Mouse (Mus musculus) lung, postnatal 0 days (tissue): ENCODE measurements around the gene Iqcn. TPM values are rescaled to one million over a fixed set of nuclear protein-coding genes. Genes with fewer than 3 reads are reported as not detected.

ENCODE experiments used
- ATAC-seq: fragments of 200-750 bp; cut with Nextera tagmentation; 2 replicates; pipeline ENCODE4 v1.8.0; 2017; ENCODE audit warnings: moderate library complexity
- DNase-seq: peaks from one replicate; pipeline ENCODE4 v3.0.0-alpha.2; 2016; ENCODE audit warnings: low spot score
- H3K27ac ChIP-seq: fragments of 300-500 bp; sonication (generic); 2 replicates; pipeline ENCODE4 v1.5.1; 2014; ENCODE audit warnings: antibody characterized with exemption, mild to moderate bottlenecking, low read length, mixed read lengths
- H3K27me3 ChIP-seq: fragments of 300-500 bp; sonication (generic); replicated peaks from 2 replicates; pipeline ENCODE4 v1.6.1; 2014; ENCODE audit warnings: low read length, mixed read lengths; ENCODE audit not compliant: insufficient read depth
- H3K36me3 ChIP-seq: fragments of 300-500 bp; sonication (generic); 2 replicates; pipeline ENCODE4 v1.6.1; 2014; ENCODE audit warnings: low read length, mixed read lengths; ENCODE audit not compliant: insufficient read depth
- H3K4me1 ChIP-seq: fragments of 300-500 bp; sonication (generic); 2 replicates; pipeline ENCODE4 v1.6.1; 2014; ENCODE audit warnings: antibody characterized with exemption, low read depth, low read length, mixed read lengths; ENCODE audit not compliant: insufficient read depth
- H3K4me2 ChIP-seq: fragments of 300-500 bp; sonication (generic); replicated peaks from 2 replicates; pipeline ENCODE4 v1.6.1; 2014; ENCODE audit warnings: low read depth, mild to moderate bottlenecking, low read length, moderate library complexity, mixed read lengths
- H3K4me3 ChIP-seq: fragments of 300-500 bp; sonication (generic); 2 replicates; pipeline ENCODE4 v1.5.1; 2014; ENCODE audit warnings: low read depth, low read length
- H3K9ac ChIP-seq: fragments of 300-500 bp; sonication (generic); replicated peaks from 2 replicates; pipeline ENCODE4 v1.6.1; 2014; ENCODE audit warnings: low read depth, mild to moderate bottlenecking
- H3K9me3 ChIP-seq: fragments of 300-500 bp; sonication (generic); 2 replicates; pipeline ENCODE4 v1.6.1; 2016; ENCODE audit warnings: low read length, mixed read lengths
- CTCF ChIP-seq: IDR thresholded peaks from 2 replicates; pipeline ENCODE4 v1.5.1; 2016; ENCODE audit warnings: antibody characterized with exemption, mild to moderate bottlenecking
- EP300 ChIP-seq: IDR thresholded peaks from 2 replicates; pipeline ENCODE4 v1.6.1; 2016; ENCODE audit warnings: antibody characterized with exemption, mild to moderate bottlenecking, control low read depth
- WGBS: fragments of 180-500 bp; shearing (Covaris S2); extraction: QIAGEN DNeasy Blood & Tissue Kit; methylation state at CpG from one replicate; pipeline ENCODE4 v1.1.7; 2014; 5-methylcytosine and 5-hydroxymethylcytosine counted together
- polyA plus RNA-seq: library from polyadenylated mRNA; unstranded; fragments of >200 nt; fragmentation: Nextera tagmentation; extraction: Ambion mirVana; gene quantifications from 2 replicates; pipeline ENCODE4 v1.2.1, GENCODE M21; 2015

Gene Iqcn
- polyA plus RNA-seq, 1 experiment from 2014 or later = 0.07 TPM

DNA sequence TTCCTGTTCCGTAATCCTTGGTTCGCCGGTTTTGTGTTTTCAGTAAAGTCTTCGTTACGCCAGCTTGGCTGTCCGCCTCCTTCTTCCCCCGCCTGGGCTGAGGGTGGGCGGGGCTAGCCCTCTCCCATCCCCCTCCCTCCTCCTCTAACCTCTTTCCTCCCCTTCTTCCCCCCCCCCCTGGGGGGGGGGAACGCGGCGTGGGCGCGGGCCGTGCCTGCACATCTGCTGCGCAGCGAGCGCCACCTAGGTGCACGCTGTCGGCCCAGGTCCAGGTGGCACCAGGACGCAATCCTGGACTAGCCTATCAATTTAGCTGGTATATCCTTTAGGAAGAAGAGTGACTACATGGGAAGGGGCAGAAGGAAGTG, 2.7 kb upstream of the Iqcn start:
- DNase-seq = peak; percentile 96
- Histone ChIP-seq H3K4me1 (peaks cover 28% of the 10 kb centered on the region), H3K36me3 (0 out of 2 replicates have a peak, but pooled peaks cover 7% of the 10 kb centered on the region), H3K4me2 (peak overlapping the region; percentile 64), H3K9ac (peak overlapping the region; percentile 99; the same call in 1 of the 2 replicates), H3K27ac (peak overlapping the region; percentile 99), H3K9me3 (no peaks in the 10 kb centered on the region), H3K27me3 (no peaks in the 10 kb centered on the region), H3K4me3 (peak overlapping the region; percentile 98)
- TF ChIP-seq EP300 (peak; percentile 42; the same call in 1 of the 2 replicates), CTCF (peak; percentile 88)
- 0% methylated on average over 20 of the region's 20 CpGs for WGBS
- peak; percentile 7 for ATAC-seq

DNA sequence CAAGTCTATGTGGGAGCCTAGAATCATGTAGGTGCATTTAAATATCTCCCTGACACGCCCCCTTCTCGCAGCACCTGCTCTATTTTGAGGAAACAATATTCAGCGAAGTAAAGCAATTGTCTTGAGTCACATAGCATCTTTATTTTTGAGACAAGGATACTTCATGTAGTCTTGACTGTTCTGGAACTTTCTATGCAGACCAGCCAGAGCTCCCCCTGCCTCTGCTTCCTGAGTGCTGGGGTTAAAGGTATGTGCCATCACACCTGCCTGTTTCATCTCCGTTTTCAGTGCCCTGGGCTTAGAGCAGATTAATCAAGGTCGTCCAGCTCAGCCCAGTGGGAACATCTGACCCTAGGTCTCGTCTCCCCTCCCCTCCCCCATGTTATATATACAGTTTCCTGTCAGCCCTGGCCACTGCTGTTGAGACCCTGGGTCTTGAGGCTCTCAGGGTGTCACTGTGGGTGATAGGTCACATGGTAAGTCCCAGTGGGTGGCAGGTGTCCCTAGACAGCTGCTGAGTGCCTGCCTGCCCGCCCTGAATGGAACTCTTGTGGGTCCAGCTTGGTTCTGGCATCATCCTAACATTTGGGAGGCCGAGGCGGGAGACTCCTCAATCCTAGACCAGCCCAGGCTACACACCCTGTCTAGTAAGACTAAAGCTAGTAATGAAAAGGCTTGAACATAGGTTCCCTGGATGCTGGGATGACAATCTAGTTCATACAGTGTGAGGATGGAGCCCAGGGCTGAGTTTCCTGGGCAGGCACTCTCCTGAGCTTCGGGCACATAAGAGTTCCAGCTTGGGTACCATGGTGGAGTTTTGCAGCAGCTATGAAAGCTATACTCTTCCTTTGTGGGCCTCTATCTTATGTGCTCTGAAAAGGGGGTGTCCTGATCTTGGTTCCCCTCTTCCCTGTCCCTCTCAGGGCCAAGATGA, 1.9 kb upstream of the Iqcn start:
- Histone ChIP-seq H3K27ac (peak overlapping the region; percentile 99; the same call in 1 of the 2 replicates), H3K4me2 (peak overlapping the region; percentile 64), H3K9me3 (no peaks in the 10 kb centered on the region), H3K4me1 (peaks cover 22% of the 10 kb centered on the region; the same call in 1 of the 2 replicates), H3K9ac (peak overlapping the region; percentile 99; the same call in 1 of the 2 replicates), H3K4me3 (peak overlapping the region; percentile 98), H3K27me3 (no peaks in the 10 kb centered on the region), H3K36me3 (0 out of 2 replicates have a peak, but pooled peaks cover 7% of the 10 kb centered on the region)
- TF ChIP-seq CTCF (no peak), EP300 (no peak)
- DNase-seq (peak; percentile 47), ATAC-seq (no peak)
- WGBS = 54% methylated on average over 10 of the region's 10 CpGs

DNA sequence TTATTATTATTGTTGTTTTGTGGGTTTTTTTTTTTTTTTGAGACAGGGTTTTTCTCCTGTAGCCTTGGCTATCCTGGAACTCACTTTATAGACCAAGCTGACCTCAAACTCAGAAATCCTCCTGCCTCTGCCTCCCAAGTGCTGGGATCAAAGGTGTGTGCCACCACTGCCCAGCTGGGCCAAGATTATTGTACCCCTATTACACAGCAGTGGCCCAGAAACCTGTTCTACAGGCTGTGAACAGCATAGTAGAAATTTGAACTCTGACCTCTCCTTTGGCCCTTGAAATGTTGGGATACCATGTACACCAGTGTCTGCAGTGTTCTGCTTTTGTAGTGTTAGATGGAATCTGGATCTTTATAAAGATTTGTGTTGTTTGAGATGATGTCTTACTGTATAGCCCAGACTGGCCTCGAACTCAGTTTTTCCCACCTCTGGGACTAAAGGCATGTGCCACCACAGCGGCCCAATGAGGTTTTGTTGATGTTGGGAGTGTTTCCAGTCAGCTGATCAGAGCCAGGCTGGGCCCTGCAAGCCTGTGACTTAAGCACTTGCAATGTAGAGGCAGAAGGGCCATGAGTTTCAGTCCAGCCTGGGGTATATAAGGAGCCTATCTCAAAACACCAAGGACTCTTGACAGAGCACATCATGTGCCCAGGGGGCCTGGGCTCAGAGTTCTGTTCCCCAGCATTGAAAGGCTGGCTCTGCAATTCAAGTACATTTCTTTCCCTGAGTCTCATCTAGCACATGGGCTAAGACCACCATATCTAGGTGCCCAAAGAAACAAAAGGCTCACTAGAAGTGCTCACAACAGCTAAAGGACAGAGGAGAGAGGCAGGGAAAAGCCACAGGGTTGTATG, 1.0 kb upstream of the Iqcn start:
- no peaks in the 10 kb centered on the region for H3K27me3 ChIP-seq
- 0 out of 2 replicates have a peak, but pooled peaks cover 7% of the 10 kb centered on the region for H3K36me3 ChIP-seq
- DNase-seq (peak; percentile 36), ATAC-seq (no peak)
- peak overlapping the region; percentile 52 for H3K27ac ChIP-seq
- H3K9ac ChIP-seq = no peak overlapping the region
- H3K4me2 ChIP-seq = 0 out of 2 replicates have a peak overlapping the region, but pooled peaks have one; percentile 64
- H3K4me1 ChIP-seq = peaks cover 13% of the 10 kb centered on the region; the same call in 1 of the 2 replicates
- H3K4me3 ChIP-seq = no peak overlapping the region
- TF ChIP-seq CTCF = no peak
- no peak for TF ChIP-seq EP300
- 76% methylated on average over 2 of the region's 2 CpGs for WGBS
- no peaks in the 10 kb centered on the region for H3K9me3 ChIP-seq

DNA sequence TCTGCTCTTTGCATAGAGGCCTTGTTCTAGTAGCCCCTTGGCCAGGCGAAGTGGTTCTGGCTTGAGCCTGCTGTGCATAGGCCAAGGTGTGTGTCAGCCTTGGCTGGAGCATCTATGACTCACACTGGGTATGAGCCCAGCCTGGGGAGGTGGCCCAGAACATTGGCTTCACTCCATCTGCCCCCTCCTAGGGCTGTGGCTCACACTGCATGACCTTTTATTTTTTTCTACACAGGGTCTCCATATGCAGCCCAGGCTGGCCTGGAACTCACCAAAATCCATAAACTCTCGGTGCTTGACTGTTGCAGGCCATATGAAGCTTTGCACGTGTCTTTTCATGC, 445 bp upstream of the Iqcn start:
- Histone ChIP-seq H3K4me1 (peaks cover 7% of the 10 kb centered on the region; the same call in 1 of the 2 replicates), H3K4me2 (no peak overlapping the region), H3K27ac (0 out of 2 replicates have a peak overlapping the region, but pooled peaks have one; percentile 52), H3K36me3 (0 out of 2 replicates have a peak, but pooled peaks cover 7% of the 10 kb centered on the region), H3K9me3 (no peaks in the 10 kb centered on the region), H3K27me3 (no peaks in the 10 kb centered on the region), H3K4me3 (no peak overlapping the region), H3K9ac (no peak overlapping the region)
- DNase-seq (peak; percentile 78), ATAC-seq (peak; percentile 2; the same call in 1 of the 2 replicates)
- WGBS = 72% methylated on average over 3 of the region's 3 CpGs
- TF ChIP-seq EP300 = no peak
- no peak for TF ChIP-seq CTCF

DNA sequence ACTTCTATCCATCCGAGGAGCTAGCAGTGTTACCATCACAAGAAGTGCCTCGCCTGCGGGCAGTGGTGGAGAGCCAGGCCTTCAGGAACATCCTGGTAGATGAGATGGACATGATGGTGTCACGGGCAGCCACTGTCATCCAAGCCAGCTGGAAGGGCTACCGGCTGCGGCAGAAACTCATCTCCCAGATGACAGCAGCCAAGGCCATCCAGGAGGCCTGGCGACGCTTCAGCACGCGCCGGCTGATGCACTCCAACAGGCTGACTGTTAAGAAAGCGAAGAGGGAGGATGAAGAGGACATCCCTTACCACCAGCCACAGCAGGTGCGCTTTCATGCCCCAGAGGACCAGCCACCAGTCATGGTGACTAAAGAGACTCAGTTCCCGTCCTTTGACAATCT, 5.0 kb downstream of the Iqcn start:
- Histone ChIP-seq H3K27ac (no peak overlapping the region), H3K9ac (no peak overlapping the region), H3K4me1 (no peaks in the 10 kb centered on the region), H3K9me3 (no peaks in the 10 kb centered on the region), H3K27me3 (no peaks in the 10 kb centered on the region), H3K4me2 (no peak overlapping the region), H3K36me3 (no peaks in the 10 kb centered on the region), H3K4me3 (no peak overlapping the region)
- 84% methylated on average over 14 of the region's 14 CpGs for WGBS
- TF ChIP-seq CTCF (no peak), EP300 (no peak)
- DNase-seq = no peak
- ATAC-seq = no peak

DNA sequence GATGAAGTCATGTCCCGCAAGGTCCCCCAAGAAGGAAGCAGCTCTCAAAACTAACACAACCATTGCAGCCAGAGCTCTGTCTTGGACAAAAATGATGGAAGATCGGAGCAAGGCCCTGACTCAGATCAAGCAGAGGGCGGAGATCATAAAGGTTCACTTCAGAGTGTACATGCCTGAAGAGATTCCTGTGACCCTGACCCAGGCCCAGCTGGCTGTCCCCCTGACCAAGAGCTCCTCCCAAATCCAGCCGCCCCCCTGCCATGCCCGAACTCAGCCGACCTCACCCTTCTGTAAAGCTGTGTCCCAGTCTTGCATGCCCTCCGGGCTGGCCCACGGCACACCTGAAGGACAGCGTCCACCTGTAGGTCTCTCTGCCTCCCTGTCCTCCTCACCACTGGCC, 6.5 kb downstream of the Iqcn start:
- Histone ChIP-seq H3K27me3 (no peaks in the 10 kb centered on the region), H3K4me3 (no peak overlapping the region), H3K27ac (no peak overlapping the region), H3K4me2 (no peak overlapping the region), H3K4me1 (no peaks in the 10 kb centered on the region), H3K9me3 (no peaks in the 10 kb centered on the region), H3K36me3 (no peaks in the 10 kb centered on the region), H3K9ac (no peak overlapping the region)
- 88% methylated on average over 9 of the region's 9 CpGs for WGBS
- ATAC-seq (no peak), DNase-seq (no peak)
- TF ChIP-seq EP300 = no peak
- no peak for TF ChIP-seq CTCF
